Mouse (Mus musculus): ENCODE measurements around the gene Gck.
"Not testable (repeated sequence)": the region's sequence is repeated elsewhere in the genome, so short reads cannot be mapped to it uniquely, and the experiment has no call there.

The Gck gene

DNA sequence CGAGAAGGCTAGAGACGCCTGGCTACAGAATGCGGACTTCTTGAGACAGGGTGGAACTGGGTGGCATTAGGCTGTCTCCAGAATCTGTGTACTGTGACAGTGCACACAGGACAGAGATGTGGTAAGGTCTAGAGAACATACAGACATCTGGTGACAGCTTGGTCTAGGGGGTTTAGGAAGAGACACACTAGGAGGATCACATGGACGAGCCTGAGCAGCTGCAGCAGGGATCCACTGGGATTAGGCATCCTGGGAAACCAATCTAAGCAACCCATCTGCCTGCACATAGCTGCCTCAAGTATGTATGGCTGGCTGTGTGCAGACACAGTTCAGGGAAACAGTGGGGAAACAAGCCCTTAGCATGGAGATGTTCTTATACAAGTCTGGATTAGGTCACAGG, 35.9 kb downstream of the Gck start:
- no peak for DNase-seq (ENCODE audit: low read depth in 2 of 2, low spot score in 2 of 2)

DNA sequence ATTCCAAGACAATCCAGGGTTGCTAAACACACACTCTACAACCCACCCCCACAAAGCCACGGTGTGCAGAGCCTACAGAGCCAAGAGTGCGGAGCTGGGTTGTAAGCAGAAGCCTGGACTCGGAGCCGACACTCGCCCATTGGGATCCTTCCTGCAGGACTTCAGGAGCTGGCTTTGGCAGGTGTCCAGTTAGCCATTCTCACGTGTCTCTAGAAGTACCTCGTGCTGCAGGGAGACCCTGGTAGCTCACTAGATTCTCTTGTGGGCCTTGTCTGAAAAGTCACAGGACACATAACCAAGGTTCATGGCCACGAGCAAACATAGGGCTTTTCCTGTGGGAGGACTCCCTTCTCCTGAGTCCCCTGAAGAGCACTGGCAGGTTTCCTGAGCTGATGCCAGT, 36.6 kb downstream of the Gck start:
- DNase-seq (ENCODE audit: low read depth in 2 of 2, low spot score in 2 of 2), result no peak

GRCm38 (mm10) chr11:5912635-5913034, 37.2 kb downstream of the Gck start:
- no peak for DNase-seq (ENCODE audit: low read depth in 2 of 2, low spot score in 2 of 2)

- no peak for DNase-seq (ENCODE audit: low read depth in 2 of 2, low spot score in 2 of 2)
Observed at GRCm38 (mm10) chr11:5908642-5909041, 41.2 kb downstream of the Gck start.

GRCm38 (mm10) chr11:5907096-5907495, 42.8 kb downstream of the Gck start:
- no peak for DNase-seq (ENCODE audit: low read depth in 2 of 2, low spot score in 2 of 2)

DNA sequence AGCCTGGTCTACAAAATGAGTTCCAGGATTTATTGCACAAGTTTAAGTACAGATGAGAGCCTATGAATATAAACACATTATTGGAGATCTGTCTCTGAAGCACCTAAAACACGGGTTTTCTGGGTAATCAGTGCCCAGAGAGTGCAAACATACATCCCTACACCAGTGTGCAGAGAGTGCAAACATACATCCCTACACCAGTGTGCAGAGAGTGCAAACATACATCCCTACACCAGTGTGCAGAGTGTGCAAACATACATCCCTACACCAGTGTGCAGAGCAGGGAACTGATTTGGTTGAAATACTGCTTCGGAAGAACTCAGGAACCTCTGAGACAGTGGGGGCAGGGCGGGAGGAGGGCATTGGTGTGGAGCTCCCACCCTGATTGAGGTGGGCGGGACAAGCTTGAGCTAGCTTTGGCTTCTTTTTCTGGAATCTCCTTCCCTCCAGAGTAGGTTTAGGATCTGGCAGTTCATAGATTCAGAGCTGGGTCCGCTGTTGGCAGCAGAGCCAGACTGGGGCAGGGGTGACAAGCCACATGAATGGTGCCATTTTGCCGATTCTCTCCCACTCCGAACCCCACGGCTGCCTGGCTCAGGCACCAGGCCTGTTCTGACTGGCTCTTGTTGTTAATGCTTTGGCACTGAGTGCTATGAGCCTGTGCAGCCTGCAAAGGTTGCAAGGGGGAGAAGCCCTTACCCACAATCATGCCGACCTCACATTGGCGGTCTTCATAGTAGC, 43.9 kb downstream of the Gck start:
- no peak for DNase-seq (ENCODE audit: low read depth in 2 of 2, low spot score in 2 of 2)

GRCm38 (mm10) chr11:5904871-5905270, 45.0 kb downstream of the Gck start:
- no peak for DNase-seq (ENCODE audit: low read depth in 2 of 2, low spot score in 2 of 2)

DNA sequence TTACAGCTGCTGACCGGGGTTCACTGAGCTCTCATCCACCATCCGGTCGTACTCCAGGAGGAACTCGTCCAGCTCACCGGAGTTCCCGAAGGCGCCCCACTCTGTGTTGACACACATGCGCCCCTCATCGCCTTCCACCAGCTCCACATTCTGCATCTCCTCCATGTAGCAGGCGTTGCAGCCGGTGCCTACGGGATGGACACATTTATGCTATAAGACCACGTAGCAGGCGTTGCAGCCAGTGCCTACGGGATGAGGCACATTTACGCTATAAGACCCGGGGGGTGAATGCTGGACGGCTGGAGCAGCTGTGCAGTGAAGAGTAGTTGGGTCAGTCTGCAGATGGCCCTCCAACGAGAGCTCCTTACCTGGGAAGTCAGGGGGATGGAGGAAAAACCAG, 45.5 kb downstream of the Gck start:
- DNase-seq (ENCODE audit: low read depth in 2 of 2, low spot score in 2 of 2), result no peak

DNA sequence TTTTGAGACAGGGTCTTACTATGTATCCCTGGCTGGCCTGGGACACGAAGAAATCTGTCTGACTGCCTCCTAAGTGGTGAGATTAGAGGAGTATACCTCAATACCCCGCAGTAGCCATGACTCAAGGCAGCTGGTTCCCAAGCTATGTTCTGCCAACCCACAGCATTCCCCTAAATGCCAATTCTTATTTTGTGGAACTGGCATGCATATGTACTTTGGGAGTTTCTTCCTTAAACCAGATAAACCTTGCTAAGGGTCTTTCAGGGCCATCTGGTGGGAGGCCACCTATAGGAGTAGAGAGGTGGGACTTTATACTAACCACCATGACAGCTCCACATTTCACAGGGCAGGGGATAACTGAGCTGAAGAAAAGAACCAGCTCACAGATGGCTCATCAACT, 46.0 kb downstream of the Gck start:
- DNase-seq (ENCODE audit: low read depth in 2 of 2, low spot score in 2 of 2), result no peak

DNA sequence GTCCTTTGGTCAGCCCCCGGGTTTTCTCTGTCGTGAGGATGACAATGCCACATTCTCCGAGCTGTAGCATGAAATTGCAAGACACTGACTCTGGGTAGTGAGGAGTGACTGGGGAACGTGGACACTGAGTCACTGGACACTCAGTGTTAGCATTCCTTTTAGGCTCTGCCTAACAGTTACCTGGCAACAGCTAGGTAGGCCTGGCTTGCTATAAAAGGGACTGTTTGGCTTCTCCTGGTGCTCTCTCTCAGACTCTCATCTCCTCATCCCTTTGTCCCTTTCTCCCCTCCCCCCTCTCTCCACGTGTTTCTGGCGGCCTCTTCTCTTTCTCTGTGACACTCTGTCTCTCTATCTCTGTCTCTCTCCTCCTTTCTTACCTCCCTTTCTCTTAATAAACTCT, 47.5 kb downstream of the Gck start:
- no peak for DNase-seq (ENCODE audit: low read depth in 2 of 2, low spot score in 2 of 2)

DNA sequence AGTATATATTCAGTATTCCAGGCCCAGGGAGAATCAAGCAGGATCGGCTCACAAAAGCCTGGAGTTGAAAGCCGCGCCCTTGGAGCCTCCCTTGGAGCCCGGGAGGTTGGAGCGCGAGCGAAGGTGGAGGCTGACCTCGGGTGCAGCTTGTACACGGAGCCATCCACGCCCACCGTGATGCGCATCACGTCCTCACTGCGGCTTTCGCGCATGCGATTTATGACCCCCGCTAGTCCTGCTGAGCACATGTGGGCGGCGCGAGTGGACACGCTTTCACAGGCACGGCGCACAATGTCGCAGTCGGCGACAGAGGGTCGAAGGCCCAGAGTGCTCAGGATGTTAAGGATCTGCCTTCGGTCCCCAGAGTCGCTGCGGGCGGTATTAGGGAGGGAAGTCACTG, 47.9 kb downstream of the Gck start:
- no peak for DNase-seq (ENCODE audit: low read depth in 2 of 2, low spot score in 2 of 2)

- DNase-seq (ENCODE audit: low read depth in 2 of 2, low spot score in 2 of 2), result no peak
Observed at GRCm38 (mm10) chr11:5901320-5901719, 48.6 kb downstream of the Gck start.

DNA sequence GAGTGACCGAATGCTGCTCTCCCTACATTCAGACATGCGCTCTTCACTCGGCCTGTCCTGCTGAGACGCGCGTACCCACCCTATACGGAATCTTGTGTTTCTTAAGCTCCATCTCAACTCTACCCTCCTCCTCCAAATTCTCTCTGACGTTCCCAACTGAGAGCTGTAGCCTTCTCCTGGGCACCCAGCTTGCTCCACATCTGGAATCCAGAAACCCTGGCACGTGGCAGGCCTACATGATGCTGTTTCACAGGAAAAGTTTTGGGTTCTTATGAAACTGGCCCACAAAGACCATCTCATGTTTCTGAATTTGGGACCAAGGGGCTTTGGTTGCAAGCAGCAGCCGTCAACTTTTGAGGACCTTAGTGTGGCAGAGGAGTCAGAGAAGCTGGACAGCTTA, 50.6 kb downstream of the Gck start:
- no peak for DNase-seq (ENCODE audit: low read depth in 2 of 2, low spot score in 2 of 2)

DNA sequence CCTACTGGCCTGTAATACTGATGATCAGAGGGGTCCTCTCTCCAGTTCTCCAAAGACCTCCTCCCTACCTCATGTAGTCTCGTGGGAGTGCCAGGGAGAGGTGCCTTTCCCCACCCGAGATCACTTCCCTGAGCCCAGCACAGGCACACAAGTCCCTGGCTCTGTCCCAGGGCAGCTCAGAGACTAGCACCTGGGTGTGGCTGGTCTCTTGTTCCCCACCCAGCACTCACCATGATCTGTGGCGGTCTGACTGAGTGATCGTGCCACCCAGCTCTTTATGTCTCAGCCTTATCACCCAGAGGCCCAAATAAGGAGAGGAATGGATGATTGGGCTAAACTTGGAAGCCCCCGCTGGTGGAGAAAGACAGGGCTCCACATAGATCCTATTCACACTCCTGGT, 51.4 kb downstream of the Gck start, which contains the start of gene Myl7:
Myl7 (minus strand) TSS at position 252 of the 400 bp plus-strand sequence.
- DNase-seq (ENCODE audit: low read depth in 2 of 2, low spot score in 2 of 2), result no peak

DNA sequence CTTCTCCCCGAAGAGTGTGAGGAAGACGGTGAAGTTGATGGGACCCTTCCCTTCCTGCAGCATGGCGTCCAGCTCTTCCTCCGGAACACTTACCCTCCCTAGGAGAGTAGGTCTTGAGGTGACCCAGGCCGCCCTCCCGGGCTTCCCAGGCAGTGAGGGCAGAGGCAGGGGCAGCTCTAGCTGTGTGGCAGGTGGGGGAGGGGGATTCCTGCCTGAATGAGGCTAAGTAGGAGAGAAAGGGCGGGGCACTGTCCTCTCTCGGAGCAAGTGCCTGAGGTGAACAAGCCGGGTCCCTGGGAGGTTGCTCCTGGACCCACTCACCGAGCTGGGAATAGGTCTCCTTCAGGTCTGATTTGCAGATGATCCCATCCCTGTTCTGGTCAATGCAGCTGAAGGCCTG, 52.0 kb downstream of the Gck start:
- no peak for DNase-seq (ENCODE audit: low read depth in 2 of 2, low spot score in 2 of 2)

DNA sequence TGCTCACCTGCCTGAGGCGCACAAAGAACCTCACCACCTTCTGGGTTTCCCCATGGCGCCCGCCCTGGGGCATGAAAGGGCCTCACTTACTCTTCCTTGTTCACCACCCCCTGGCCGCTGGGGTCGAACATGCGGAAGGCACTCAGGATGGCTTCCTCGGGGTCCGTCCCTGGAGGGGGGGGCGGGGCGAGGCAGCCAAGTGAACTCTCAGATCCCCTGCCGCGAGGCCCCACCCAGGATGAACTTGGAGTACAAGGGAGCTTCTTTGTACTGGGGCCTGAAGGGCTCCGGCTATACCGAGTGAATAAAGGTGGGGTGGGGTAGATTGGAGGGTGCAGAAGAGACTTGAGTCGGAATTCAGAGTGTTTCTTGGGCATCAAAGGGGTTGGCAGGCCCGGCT, 52.7 kb downstream of the Gck start:
- no peak for DNase-seq (ENCODE audit: low read depth in 2 of 2, low spot score in 2 of 2)

DNA sequence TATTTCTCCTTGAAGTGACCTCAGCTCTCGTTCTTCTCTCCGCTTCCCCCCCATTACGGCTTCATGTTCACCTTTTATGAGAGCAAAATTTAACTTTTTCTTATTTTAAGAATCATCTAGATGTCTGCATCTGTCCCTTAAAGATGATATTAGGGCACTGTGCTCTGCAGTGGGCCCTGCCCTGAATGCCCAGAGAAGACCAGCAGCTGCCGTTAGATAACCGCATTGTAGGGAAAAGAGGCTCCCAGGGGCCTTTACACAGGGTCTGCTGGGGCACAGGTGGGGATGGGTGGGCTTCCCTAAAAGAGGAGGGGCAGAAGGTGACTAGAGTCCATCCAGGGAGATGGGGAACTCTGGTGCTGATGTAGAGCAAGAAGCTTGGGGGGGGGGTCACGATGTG, 56.1 kb downstream of the Gck start:
- no peak for DNase-seq (ENCODE audit: low read depth in 2 of 2, low spot score in 2 of 2)

DNA sequence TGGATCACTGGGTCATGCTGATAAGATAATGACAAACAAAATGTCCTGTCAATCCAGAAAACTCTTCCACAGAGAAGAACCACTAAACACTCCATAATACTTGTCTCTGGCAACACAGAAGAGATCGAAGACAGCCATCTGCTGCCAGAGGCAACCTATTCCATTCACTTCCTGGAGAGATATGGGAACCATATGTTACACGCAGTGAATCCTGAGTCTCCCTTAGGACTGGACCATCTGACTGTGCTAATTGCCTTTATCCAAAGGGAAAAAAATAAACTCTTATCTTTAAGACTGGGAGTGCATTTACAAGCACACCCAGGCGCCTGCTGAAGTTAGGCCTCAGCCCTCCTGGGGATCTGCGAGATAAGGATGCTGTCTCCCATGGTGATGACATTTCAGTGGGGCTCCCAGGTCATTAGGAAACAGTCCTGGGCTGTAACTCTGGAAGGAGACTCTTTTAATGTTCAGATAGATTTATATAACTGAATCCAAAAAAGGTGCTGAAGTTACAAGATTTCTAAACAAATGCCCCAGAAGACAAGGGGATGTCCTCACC, 57.0 kb downstream of the Gck start:
- no peak for DNase-seq (ENCODE audit: low read depth in 2 of 2, low spot score in 2 of 2)

- DNase-seq (ENCODE audit: low read depth in 2 of 2, low spot score in 2 of 2), result no peak
Observed at GRCm38 (mm10) chr11:5892151-5892591, 57.7 kb downstream of the Gck start.

- not testable (repeated sequence) for DNase-seq (ENCODE audit: low read depth in 2 of 2, low spot score in 2 of 2)
Observed at GRCm38 (mm10) chr11:5888563-5888962, 61.3 kb downstream of the Gck start.

- DNase-seq (ENCODE audit: low read depth in 2 of 2, low spot score in 2 of 2), result no peak
Observed at GRCm38 (mm10) chr11:5887250-5887649, 62.6 kb downstream of the Gck start.

DNA sequence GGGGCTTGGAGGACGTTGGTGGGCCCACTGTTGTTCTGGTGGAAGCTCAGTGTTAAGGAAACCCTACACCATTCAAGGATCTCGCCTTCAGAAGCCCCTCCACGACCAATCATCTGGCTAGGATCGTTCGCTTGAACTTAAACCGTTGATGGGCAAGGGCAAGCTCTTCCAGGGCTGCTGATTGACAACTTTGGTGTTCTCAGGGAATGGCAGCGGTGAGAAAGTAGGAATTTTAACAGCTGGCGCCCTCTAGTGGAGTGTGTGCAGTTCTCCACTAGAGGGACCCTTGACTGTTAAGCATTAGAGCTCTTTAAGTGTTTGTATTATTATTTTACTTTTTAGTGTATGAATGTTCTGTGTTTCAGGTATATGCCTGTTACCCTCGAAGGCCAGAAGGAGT, 63.7 kb downstream of the Gck start:
- peak; percentile 39 to 56 for DNase-seq (ENCODE audit: low read depth in 2 of 2, low spot score in 2 of 2)

GRCm38 (mm10) chr11:5882518-5882917, 67.4 kb downstream of the Gck start:
- no peak for DNase-seq (ENCODE audit: low read depth in 2 of 2, low spot score in 2 of 2)
